Mouse (Mus musculus) R1 (cell line): Measurements from ENCODE around the gene Steap3.

ENCODE experiments used
- DNase-seq: peaks from one replicate; pipeline ENCODE4 v3.0.0-alpha.2; 2018; ENCODE audit warnings: low read depth, low spot score

Steap3 gene

DNA sequence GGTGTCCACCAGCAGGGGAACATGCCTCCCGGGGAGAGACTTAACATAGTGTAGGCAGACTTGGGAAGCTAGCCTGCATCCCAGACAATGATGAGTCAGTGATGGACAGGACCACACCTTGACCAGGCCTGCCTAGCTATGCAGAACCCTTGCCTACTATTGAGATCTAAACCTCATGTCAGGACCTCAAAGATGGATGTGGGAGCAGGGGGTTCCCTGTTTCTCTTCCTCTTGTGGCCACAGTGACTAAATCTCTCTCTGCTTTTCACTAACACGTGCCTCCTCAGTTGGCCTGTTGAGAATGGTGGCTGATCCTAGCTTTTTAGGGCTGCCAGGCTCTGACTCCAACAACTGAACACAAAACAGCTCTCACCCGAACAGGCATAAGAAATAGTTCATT is 70.0 kb downstream of the Steap3 start:
- no peak for DNase-seq

- DNase-seq = no peak
These were observed 73.6 kb downstream of the Steap3 start for GRCm38 (mm10) chr1:120198942-120199341.

- DNase-seq = no peak
These were observed 74.4 kb downstream of the Steap3 start for GRCm38 (mm10) chr1:120198151-120198550.

- DNase-seq = peak; percentile 73
These were observed 75.3 kb downstream of the Steap3 start for GRCm38 (mm10) chr1:120197189-120197588.

- no peak for DNase-seq
These were observed 75.8 kb downstream of the Steap3 start for GRCm38 (mm10) chr1:120196724-120197123.

DNA sequence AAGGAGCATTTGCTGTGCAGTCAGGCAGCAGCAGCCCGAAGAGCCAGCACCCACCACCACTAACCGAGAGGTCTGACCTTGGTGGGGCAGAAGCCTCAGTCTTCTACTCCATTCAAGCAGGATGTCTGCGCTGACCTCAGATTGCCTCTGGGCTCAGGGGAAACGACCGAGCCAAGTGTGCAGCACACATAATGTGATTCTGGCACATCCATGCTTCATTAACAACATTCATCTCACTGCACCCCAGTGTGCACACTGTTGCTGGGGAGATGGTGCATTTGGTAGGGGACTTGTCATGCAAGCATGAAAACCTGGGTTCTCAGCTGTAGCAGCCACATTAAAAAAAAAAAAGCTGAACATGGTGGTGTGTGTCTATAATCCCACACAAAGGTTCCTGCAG is 76.6 kb downstream of the Steap3 start:
- DNase-seq = no peak

- DNase-seq = no peak
These were observed 78.9 kb downstream of the Steap3 start for GRCm38 (mm10) chr1:120193586-120193985.

GRCm38 (mm10) chr1:120192321-120192720 is 80.2 kb downstream of the Steap3 start:
- DNase-seq = no peak

- no peak for DNase-seq
These were observed 81.6 kb downstream of the Steap3 start for GRCm38 (mm10) chr1:120190946-120191345.

DNA sequence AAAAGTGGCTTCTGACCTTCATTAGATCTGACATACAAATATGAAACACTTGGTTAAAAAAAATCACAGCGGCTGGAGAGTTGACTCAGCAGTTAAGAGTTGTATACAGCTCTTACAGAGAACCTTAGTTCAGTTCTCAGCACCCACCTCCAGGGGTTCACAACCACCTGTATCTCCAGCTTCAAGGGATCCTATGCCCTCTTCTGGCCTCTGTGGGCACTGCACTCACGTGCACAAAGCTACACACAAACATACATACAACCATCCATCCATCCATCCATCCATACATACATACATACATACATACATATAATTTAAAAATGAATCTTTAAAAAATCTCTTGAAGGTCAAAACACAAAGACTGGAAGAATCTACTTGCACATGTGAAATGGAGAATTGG is 82.2 kb downstream of the Steap3 start:
- peak; percentile 58 for DNase-seq

- DNase-seq = no peak
These were observed 83.3 kb downstream of the Steap3 start for GRCm38 (mm10) chr1:120189206-120189605.

- DNase-seq = no peak
These were observed 85.4 kb downstream of the Steap3 start for GRCm38 (mm10) chr1:120187059-120187458.

GRCm38 (mm10) chr1:120186655-120187054 is 85.8 kb downstream of the Steap3 start:
- DNase-seq = no peak

DNA sequence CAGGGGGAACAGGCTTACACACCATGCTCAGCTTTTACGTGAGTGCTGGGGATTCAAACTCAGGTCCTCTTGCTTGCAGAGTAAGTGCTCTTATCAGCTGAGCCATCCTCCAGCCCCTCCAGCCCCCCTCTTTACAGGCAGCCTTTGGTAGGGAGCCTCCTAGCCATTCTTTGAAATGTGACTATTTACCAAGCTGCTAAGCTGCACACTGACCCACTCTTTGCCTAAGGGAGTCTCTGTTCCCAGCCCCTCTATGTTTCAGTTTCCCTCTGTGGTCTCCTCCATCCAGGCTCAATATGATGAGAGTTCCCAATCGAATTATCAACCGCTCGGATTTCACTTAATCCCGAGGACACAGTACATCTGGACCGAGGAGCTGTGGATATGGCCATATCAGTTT is 86.3 kb downstream of the Steap3 start:
- DNase-seq = no peak

- no peak for DNase-seq
These were observed 95.4 kb downstream of the Steap3 start for GRCm38 (mm10) chr1:120177141-120177540.

DNA sequence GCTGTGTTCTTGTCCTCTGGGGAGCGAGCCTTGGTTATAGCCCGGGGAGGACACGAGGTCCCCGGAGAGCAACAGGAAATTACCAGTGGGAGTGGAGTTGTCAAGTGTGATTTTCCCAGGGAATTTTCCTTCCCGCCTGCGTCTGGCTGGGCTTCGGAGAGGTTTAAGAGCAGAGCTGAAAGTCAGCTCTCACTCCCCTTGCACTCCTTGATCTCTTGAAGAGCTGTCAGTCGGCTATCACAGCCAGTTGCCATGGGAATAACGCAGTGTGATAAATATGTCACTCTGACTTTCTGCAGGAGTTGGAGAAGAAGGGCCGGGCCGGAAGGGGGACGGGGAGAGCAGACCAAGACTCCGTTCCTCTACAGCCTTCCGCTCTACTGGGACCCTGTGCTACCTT is 96.2 kb downstream of the Steap3 start:
- peak; percentile 25 for DNase-seq

DNA sequence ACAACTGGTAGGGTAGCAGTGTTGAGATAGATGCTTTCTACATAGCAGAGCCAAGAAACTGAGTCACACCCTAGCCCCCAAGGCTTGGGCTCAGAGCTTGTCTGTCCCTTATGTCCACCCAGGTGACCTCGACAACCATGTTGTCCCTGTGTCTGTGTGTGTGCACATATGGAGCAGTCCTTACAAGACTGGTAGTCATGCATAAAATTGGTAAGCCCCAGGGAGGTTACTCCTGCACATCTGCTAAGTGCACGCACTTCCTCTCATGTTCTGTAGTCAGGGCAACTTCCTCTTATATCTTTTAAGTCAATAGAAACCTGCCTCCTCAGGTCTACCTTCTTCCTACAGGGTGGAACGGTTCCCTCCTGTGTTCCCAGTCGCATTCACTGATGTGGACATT is 97.5 kb downstream of the Steap3 start:
- DNase-seq = no peak

DNA sequence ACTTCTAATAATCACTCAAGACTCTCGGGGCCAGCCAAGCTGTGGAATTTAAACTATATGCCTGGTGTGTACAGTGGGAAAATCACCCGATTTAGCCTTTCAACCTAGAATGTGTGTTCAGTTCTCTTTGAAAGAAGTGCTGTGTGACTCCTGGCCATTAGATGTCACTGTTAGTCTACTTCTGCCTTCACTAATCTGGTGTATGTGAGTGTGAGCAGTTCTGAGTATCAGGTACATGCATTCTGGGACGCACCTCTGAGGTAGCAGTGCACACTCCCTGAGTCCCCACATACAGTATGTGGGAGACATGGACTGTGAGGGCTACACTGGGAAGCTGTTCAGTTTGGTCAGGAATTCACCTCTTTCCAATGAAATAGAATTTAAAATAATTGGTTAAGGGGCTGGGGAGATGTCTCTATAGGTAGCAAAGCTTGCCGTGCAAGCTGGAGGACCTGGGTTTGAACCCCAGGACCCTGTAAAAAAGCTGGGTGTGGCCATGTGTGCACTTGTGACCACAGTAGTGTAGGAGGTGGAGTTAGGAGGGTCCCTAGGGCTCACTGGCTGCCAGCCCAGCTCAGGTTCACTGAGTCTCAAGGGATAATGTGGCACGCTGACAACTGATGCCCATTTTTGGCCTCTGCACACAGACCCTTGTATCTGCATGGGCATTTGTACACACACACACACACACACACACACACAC is 100.5 kb downstream of the Steap3 start:
- DNase-seq = peak; percentile 58

- no peak for DNase-seq
These were observed 102.2 kb downstream of the Steap3 start for GRCm38 (mm10) chr1:120170307-120170706.

DNA sequence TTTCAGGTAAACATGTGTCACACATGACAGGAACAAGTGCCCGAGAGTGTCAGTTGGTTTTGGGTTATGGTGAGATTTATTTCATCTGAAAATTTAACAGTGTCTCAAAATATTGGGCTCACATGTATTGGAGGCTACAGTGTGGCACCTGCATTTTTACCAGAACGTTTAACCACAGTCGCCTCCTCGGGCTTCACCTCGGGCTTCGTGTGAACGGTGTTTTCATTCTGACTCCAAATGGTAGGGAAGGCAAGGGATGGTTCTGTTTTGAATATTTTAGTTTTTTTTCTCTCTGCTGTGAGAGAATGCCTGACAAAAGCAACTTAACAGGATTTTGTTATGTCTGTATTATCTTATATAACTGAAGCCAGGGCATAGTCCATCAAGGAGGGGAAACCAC is 103.8 kb downstream of the Steap3 start:
- DNase-seq = no peak

DNA sequence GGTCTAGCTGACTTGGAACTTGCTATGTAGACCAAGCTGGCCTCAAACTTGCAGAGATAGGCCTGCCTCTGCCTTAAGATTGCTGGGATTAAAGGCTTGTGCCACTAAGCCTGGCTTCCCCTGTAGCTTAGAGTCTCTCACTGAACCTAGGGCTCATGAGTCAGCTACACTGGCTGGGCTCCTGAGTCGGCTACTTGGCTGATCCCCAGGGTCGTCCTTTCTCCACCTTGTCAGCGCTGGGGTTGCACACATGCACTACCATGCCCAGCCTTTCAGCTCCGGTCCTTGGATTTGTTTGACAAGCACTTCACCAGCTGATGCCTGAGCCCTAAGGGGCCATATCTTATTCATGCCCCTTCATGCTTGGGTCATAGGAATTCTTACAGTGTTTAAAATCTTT is 104.5 kb downstream of the Steap3 start:
- DNase-seq = no peak

- DNase-seq = no peak
These were observed 109.9 kb downstream of the Steap3 start for GRCm38 (mm10) chr1:120162616-120163015.

DNA sequence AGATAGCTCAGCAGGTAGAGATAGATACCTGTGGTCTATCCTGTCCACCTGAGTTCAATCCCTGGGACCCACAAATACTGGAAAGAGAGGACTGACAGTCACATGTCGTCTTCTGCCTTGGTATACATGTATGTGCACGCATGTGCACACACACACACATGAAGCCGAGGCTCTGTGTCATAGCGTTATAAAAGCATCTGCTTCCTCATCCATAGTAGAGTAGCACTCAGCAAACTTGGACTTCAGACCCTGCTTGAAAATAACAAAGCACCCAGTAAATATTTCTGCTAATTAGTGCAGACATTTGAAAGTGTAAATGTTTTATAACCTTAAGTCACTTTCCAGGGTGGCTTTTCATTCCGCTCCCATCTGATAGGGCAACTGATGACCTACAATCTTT is 111.0 kb downstream of the Steap3 start:
- DNase-seq = no peak
